ENCODE assay signal across 9 mouse cellular contexts in genomic region chr3:145941971-145942370, GRCm38 (mm10). TPM values are rescaled to one million over a fixed set of nuclear protein-coding genes. Genes with fewer than 3 reads are reported as not detected.
DNase-seq lines count a peak whose midpoint lies in the region; ATAC-seq lines count a peak whose summit lies in the region.
"Had no signal": no experiment of that assay in that cellular context is flagged by ENCODE, and none has a peak within 500 bp of the region (broad histone marks: within the 10 kb centered on the region; RNA-seq: fewer than 3 reads in every experiment).

No protein-coding gene starts in this region.

- no peak for ATAC-seq in intestine, embryonic 14.5 days (replicated peaks; ENCODE audit: low FRiP score, low TSS enrichment, low read depth)
- no peak for ATAC-seq in intestine, embryonic 16.5 days

- H3K27ac ChIP-seq in intestine, embryonic 14.5 days (ENCODE audit: low read depth): no peak overlapping the region
- no peak overlapping the region for H3K27ac ChIP-seq in intestine, embryonic 16.5 days (ENCODE audit: low read length)
- H3K27ac ChIP-seq: embryonic facial prominence, embryonic 15.5 days had no signal

- no peak overlapping the region for H3K4me2 ChIP-seq in intestine, embryonic 14.5 days (ENCODE audit: low read length)
- no peak overlapping the region for H3K4me2 ChIP-seq in intestine, embryonic 16.5 days (ENCODE audit: low read depth, low read length)
- H3K4me2 ChIP-seq: embryonic facial prominence, embryonic 15.5 days had no signal

- no peak overlapping the region for H3K9ac ChIP-seq in intestine, embryonic 14.5 days (ENCODE audit: low read length)
- no peak overlapping the region for H3K9ac ChIP-seq in intestine, embryonic 16.5 days (ENCODE audit: low read depth, low read length)
- H3K9ac ChIP-seq: embryonic facial prominence, embryonic 15.5 days had no signal

- peaks cover 16% of the 10 kb centered on the region for H3K4me1 ChIP-seq in intestine, embryonic 14.5 days (replicated peaks; ENCODE audit: control insufficient read depth, insufficient read depth, low read length)
- H3K4me1 ChIP-seq in intestine, embryonic 16.5 days (ENCODE audit: control insufficient read depth, insufficient read depth, low read length): peaks cover 27% of the 10 kb centered on the region

- no peaks in the 10 kb centered on the region for H3K9me3 ChIP-seq in intestine, embryonic 14.5 days (ENCODE audit: control insufficient read depth, low read length)
- no peaks in the 10 kb centered on the region for H3K9me3 ChIP-seq in intestine, embryonic 16.5 days (ENCODE audit: control insufficient read depth, low read length)
- H3K9me3 ChIP-seq: embryonic facial prominence, embryonic 15.5 days had no signal

- H3K4me3 ChIP-seq in intestine, embryonic 14.5 days (ENCODE audit: low read depth, low read length): no peak overlapping the region
- no peak overlapping the region for H3K4me3 ChIP-seq in intestine, embryonic 16.5 days (ENCODE audit: low read length)
- H3K4me3 ChIP-seq: embryonic facial prominence, embryonic 15.5 days had no signal

- no peaks in the 10 kb centered on the region for H3K27me3 ChIP-seq in intestine, embryonic 14.5 days (replicated peaks; ENCODE audit: control insufficient read depth, insufficient read depth, low read length)
- H3K27me3 ChIP-seq in intestine, embryonic 16.5 days (replicated peaks; ENCODE audit: control insufficient read depth, insufficient read depth, low read length): no peaks in the 10 kb centered on the region
- H3K27me3 ChIP-seq: embryonic facial prominence, embryonic 15.5 days had no signal

- DNase-seq in intestine, embryonic 14.5 days (ENCODE audit: low spot score): peak; percentile 86
- peak; percentile 80 for DNase-seq in ES-CJ7 (ENCODE audit: low read depth, low spot score)
- peak; percentile 53 to 60 for DNase-seq in cerebellum, adult 18-20 months
- DNase-seq in gastrocnemius, postnatal 10 days: peak; percentile 59
- DNase-seq in layer of hippocampus, adult 9-11 months: peak; percentile 52
- peak; percentile 84 for DNase-seq in lung, postnatal 25 days (ENCODE audit: low spot score)
- peak; percentile 61 to 82 for DNase-seq in spleen, postnatal 10 days (ENCODE audit: low spot score in 2 of 2)

- peaks cover 55% of the 10 kb centered on the region for H3K36me3 ChIP-seq in intestine, embryonic 14.5 days (ENCODE audit: control insufficient read depth, insufficient read depth, low read length)
- H3K36me3 ChIP-seq in intestine, embryonic 16.5 days (ENCODE audit: control insufficient read depth, insufficient read depth, low read length): peaks cover 6% of the 10 kb centered on the region

- WGBS in intestine, embryonic 14.5 days: 14% methylated on average over 3 of the region's 3 CpGs
- 11% methylated on average over 3 of the region's 3 CpGs for WGBS in intestine, embryonic 16.5 days

RNA-seq across cellular contexts. Expression of gene 2410004B18Rik, which starts 4.2 kb away (rescaled TPM):
- 46.2 and 50.7 TPM in 2 replicates for polyA plus RNA-seq in intestine, embryonic 14.5 days (2014; fragmentation: Nextera tagmentation; extraction: Ambion mirVana)
- 38.5 and 42.0 TPM in 2 replicates for polyA plus RNA-seq in intestine, embryonic 16.5 days (2015; fragmentation: Nextera tagmentation; extraction: Ambion mirVana)
- 10 to 100 TPM; 13.8 to 14.0 TPM for total RNA-seq in gastrocnemius, postnatal 10 days (2021)

RNA-seq across cellular contexts. Expression of gene Bcl10, which starts 19.4 kb away (rescaled TPM):
- polyA plus RNA-seq in intestine, embryonic 14.5 days (2014; fragmentation: Nextera tagmentation; extraction: Ambion mirVana): 52.9 and 53.5 TPM in 2 replicates
- 47.2 and 51.7 TPM in 2 replicates for polyA plus RNA-seq in intestine, embryonic 16.5 days (2015; fragmentation: Nextera tagmentation; extraction: Ambion mirVana)
- 10 to 100 TPM; 17.3 to 17.4 TPM for total RNA-seq in gastrocnemius, postnatal 10 days (2021)

RNA-seq across cellular contexts. Expression of gene Syde2, which starts 45.7 kb away (rescaled TPM):
- 3.9 TPM in 2 replicates for polyA plus RNA-seq in intestine, embryonic 14.5 days (2014; fragmentation: Nextera tagmentation; extraction: Ambion mirVana)
- 1.2 and 1.4 TPM in 2 replicates for polyA plus RNA-seq in intestine, embryonic 16.5 days (2015; fragmentation: Nextera tagmentation; extraction: Ambion mirVana)
- 1 to 10 TPM; 2.5 to 2.6 TPM for total RNA-seq in gastrocnemius, postnatal 10 days (2021)
